Mouse (Mus musculus): ENCODE results near the gene Ggt5.

DNA sequence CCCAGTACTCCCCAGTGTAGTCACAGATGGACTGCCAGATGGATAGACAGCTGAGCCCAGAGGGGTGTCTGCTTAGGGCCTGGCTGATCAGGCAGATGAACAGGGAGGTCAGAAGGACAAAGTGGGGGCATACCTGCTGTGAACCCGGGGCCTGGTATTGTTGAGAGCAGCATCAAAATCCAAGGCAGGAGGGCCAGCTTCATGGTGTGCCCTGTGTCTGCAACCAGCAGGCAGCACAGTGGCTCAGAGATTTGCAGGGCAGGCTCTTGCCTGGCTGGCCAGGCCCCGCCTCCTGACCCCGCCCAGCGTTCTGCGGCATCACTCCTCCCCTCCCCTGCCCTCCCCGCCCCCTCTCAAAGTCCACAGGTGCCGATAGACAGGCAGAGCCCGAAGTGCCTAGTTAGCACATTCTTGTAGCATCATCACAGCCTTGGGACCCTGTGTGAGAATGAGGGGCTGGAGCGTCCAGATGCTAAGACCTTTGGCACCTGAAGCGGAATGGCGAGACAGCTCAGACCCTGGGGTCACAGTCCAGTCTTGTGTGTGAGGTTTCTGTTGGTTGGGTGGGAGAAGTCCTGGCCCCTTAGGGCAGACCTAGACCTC is 54.7 kb downstream of the Ggt5 start, which contains the start of gene Susd2:
- TF ChIP-seq POLR2A (IDR thresholded peaks at IDR 0.05; ENCODE audit: extremely low read depth, insufficient read depth, low read length): peak; percentile 42; the same call in 1 of the 2 replicates
- TF ChIP-seq CTCF (IDR thresholded peaks at IDR 0.05; ENCODE audit: extremely low read depth, insufficient read depth, low read length): no peak

Data from cortical plate, adult 2 months (tissue).